Mouse (Mus musculus) layer of hippocampus, postnatal 14 days (tissue): Measurements from ENCODE around the gene Mtmr14. TPM values are rescaled to one million over a fixed set of nuclear protein-coding genes. Genes with fewer than 3 reads are reported as not detected.

Experiments used
- DNase-seq, 2 experiments: peaks; one replicate each; pipeline ENCODE4 v3.0.0; 2021 to 2022; ENCODE audit warnings: low spot score in 2 of 2, mixed read lengths in 1 of 2
- long read RNA-seq, 2 experiments: library from polyadenylated mRNA; stranded (forward); transcript quantifications; one replicate each; pipeline ENCODE4 v2.0.0; 2021
- total RNA-seq, 2 experiments: library from RNA; stranded (reverse); gene quantifications; 2 replicates each; pipeline ENCODE4 v1.2.3; 2021

Gene Mtmr14
- total RNA-seq = 10 to 100 TPM; 17.6 to 19.0 TPM
- long read RNA-seq, experiment 1, transcript Mtmr14-201 (19 exons, 2,676 nt) = major isoform, 11 of 34 reads
- long read RNA-seq, experiment 1, partial matches to known transcripts = 2 of 34 reads
- long read RNA-seq, experiment 1, other reads (novel, unspliced or antisense) = 21 of 34 reads
- long read RNA-seq, experiment 2, transcript Mtmr14-201 (19 exons, 2,676 nt) = major isoform, 16 of 40 reads
- long read RNA-seq, experiment 2, partial matches to known transcripts = 2 of 40 reads
- long read RNA-seq, experiment 2, other reads (novel, unspliced or antisense) = 22 of 40 reads

GRCm38 (mm10) chr6:113237542-113238270 lies at the start of gene Mtmr14:
Mtmr14 (plus strand) TSS chr6:113237843.
- peak; percentile 98 for DNase-seq

DNA sequence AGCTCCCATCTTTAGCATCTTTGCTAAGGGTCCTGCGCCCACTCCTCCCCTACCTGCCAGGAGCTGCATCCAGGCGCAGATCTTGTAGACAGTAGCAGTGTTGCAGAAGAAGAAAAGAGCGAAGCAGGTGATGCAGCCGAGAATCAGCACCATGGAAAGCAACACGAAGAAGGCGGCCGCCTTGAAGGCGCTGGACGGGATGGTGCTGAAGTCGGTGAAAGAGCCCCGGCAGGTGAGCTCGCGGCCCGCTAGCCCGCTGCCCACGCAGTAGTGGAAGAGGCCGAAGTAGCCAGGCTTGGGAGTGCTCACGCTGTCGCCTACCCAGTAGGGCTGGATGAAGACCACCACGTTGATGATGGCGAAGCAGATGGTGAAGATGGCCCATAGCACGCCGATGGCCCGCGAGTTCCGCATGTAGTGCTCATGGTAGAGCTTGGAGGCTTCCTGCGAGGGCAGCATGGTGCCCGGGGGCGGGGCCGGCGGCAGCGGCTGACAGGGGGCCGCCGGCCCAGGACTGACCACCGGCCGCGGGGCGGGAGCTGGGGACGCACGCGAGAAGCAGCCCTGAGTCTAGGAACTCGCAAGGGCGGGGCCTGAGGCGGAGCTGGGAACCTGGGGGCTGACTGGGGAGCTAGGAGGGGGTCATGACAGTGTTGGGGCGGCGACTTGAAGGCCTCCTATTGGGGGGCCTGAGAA lies 43.7 kb upstream of the Mtmr14 start:
- peak in 1 of 2 experiments; percentile 16 for DNase-seq

GRCm38 (mm10) chr6:113194517-113194840 lies 43.2 kb upstream of the Mtmr14 start:
- DNase-seq = no peak

DNA sequence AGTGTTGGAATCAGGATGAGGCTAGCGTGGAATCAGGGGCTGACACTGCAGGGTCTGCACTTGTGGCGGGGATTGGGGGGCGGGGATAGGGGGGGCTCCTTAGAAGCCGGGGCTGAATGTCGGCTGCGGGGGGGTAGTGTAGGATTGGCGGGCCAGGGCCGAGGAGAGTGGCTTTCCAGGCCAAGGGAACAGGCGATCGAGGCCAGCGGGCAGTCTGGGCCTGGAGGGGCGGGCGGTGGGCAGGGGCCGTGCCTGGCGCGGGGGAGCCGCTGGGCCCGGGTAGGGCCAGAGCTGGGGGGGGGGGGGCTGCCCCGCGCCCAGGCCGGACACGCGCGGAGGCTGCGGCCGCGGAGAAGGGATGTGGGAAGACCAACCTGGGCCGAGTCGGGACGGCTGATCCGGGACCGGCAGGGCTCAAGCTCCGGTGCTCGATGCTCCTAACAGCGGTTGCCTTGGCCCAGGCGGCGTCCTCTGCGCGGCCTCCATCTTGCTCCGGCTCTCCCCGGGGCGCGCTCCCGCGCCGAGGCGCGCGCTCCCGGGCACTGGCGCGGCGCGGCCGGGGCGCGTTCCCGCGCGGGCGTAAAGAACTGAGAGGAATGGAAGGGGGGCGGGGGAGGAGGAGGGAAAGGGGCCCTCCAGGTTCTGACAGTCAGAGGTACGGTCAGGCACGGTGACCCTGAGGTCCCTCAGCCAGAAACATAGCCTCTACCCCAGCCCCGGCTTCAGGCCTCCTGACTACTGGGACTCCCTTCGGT lies 42.6 kb upstream of the Mtmr14 start, which contains the start of gene Lhfpl4:
Gene Lhfpl4, minus strand, starts transcription at position 544 of the 755 bp plus-strand sequence.
- DNase-seq = peak; percentile 60 to 64

GRCm38 (mm10) chr6:113195596-113195992 lies 42.0 kb upstream of the Mtmr14 start:
- DNase-seq = peak in 1 of 2 experiments; percentile 37

DNA sequence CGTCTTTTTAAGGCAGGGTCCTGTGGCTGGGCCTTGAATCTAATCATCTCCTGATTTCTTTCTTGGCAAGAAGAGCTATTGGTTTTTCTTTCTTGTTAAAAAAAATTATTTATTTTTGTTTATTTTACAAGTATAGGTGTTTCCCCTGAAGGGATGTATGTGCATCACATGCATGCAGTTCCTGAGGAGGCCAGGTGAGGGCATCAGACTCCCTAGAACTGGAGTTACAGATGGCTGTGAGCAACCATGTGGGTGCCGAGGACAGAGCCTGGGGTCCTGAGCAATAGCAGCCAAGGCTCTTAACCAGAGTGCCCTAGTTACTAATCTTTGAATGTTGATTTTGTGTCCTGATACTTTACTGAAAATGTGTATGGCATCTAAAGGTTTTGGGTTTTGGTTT lies 21.4 kb upstream of the Mtmr14 start:
- no peak for DNase-seq

- no peak for DNase-seq
Measured at GRCm38 (mm10) chr6:113225798-113226197, 11.8 kb upstream of the Mtmr14 start.

DNA sequence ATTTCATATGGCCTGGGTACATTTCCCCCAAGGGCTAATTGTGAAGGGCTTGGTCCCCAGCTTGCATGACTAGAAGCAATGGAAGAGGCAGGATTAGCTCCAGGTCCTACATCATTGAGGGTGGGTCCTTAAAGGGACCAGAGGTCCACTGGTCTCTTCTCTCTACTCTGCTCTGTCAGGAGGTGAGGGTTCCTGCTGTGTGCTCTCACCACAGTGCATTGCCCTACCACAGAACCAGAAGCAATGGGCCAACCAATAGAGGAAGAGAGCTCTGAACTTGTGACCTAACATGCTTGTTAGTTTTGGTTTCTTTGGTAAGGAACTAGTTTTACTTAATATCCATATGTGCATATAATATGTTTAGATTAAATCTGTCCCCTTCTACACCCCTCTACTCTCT lies 10.9 kb upstream of the Mtmr14 start:
- DNase-seq = no peak

GRCm38 (mm10) chr6:113235141-113235540 lies 2.5 kb upstream of the Mtmr14 start:
- DNase-seq = no peak

DNA sequence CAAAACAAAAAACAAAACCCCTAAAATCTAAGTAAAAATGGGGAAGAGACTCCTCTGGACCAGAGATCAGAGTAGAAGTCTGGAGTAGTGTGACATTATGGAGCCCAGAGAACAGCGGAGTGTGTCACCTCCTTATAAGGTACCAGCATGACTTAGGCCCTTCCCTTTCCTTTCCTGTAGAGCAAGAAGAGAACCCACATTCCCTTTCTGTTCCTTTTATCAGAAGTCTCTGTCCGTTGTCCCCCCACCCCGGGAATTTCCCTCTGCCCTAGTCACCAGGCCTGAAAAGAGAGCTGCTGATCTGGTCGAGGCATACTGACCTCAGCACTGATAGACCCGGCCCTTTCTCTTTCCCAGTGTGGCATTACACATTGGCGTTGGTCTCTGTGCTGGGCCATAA lies 799 bp downstream of the Mtmr14 start:
- DNase-seq = no peak

DNA sequence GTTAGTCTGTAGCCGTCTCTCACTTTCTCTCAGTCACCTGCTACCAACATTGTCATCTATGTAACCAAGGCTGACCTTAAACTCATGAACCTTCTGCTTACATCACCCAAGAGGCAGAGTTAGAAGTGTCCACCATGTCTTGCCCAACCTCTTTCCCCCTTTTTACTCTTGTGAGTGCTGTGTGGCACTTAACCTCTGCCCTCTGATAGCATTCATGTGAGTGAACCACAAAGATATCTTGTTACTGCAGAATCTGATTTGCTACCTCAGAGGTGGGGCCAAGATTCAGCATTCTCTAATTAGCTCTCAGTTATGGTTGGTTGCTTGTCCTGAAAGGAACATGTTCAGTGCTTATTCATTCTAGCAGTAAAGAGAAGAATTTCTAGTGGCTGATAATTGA lies 5.1 kb downstream of the Mtmr14 start:
- no peak for DNase-seq

GRCm38 (mm10) chr6:113245585-113245984 lies 7.9 kb downstream of the Mtmr14 start:
- DNase-seq = no peak

DNA sequence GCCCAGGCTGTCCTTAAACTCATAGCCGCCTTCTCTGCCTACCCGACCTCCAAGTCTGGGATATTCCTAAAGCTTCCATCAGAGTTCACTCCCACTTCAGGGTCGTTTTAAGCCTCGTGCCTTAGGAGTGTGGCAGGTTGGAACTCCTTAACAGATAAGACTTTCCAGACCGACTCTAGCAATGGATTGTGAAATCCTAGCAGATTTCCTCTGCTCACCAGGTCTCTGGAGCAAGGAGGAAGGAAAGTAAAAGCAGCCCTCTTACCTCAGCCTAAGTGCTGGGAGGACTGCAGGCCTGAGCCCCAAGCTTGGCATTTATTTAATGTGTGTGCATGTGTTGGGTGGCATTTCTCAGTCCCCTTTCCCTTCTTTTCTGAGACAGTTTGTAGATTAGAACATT lies 13.1 kb downstream of the Mtmr14 start:
- no peak for DNase-seq

DNA sequence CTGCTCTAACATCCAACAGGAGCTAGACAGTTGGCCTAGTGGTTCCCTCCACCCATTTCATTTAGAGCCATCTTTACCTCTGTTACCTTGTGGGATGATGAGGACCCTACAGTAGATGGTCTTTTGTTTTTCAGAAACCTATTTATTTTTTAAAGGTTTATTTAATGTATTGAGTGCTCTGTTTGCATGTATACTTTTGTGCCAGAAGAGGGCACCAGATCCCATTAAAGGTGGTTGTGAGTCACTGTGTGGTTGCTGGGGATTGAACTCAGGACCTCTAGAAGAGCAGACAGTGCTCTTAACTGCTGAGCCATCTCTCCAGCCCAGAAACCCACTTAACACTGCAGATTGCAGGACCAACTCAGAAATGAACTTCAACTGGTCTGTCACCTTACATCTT lies 14.3 kb downstream of the Mtmr14 start:
- no peak for DNase-seq

DNA sequence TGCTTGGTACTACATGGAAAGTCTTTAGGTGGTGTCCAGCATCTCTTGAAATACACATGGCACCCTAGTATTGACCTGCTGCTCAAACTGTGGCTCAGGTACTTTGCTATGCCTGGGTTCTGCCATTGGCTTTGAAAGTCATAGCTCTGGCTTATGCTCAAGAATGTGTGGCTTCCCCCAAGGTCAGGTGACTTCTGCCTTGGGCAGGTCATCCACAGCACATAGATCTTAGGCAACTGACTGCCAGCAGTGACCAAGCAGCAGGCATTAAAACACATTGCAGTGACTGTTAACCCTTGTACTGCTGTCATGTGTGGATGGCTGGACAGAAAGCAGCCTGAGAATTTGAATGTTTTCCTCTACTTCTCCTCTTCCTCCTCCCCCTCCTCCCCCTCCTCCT lies 17.3 kb downstream of the Mtmr14 start:
- DNase-seq = no peak

DNA sequence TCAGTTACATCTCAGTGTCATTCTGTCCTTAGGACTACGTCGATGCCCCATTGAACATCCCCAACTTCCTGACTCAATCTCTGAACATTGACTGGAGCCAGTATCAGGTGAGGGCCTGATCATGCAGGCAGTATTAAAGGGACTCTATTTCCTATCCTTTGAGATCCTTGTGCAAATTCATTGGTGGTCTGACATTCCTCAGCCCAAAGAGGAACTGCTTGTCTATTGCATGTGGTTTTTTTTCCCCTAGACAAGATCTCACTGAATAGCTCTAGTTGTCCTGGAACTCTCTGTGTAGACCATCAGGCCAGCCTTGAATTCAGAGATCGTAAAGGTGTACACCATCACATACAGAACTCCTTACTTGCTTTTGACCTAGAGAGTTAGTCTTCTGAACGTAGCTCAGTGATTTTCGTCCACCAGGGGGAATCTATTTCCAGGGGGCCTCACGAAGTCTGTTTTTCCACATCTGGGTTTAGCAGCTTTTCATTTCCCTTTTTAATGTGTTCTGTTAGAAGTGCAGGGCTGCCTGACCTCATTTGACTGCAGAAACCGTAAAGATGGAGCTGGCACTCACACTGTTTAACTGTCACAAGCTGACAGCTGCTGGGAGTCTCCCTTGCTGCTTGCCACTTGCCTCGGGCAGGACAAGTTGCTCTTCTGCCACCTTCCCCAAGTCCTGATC lies 23.7 kb downstream of the Mtmr14 start:
- DNase-seq = no peak

DNA sequence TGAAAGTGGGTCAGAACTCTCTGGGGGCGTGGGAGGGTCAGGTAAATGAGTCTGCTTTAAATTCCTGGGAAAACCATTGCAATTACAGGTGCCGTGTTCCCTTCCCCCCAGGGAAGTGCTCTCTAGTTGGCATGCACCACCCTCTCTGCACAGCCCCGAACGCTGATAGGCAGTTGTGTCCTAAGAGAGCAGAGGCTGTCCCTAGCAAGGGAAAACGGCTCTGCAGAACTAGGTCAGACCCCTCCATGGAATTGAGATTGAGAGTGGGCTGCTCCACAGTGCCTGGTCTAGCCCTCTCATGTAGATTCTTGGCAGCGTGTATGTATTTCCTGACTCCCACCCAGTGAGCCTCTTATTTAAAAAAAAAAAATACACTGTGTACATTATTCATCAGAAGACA lies 25.9 kb downstream of the Mtmr14 start:
- DNase-seq = no peak

- DNase-seq = no peak
Measured at GRCm38 (mm10) chr6:113264429-113264828, 26.8 kb downstream of the Mtmr14 start.

DNA sequence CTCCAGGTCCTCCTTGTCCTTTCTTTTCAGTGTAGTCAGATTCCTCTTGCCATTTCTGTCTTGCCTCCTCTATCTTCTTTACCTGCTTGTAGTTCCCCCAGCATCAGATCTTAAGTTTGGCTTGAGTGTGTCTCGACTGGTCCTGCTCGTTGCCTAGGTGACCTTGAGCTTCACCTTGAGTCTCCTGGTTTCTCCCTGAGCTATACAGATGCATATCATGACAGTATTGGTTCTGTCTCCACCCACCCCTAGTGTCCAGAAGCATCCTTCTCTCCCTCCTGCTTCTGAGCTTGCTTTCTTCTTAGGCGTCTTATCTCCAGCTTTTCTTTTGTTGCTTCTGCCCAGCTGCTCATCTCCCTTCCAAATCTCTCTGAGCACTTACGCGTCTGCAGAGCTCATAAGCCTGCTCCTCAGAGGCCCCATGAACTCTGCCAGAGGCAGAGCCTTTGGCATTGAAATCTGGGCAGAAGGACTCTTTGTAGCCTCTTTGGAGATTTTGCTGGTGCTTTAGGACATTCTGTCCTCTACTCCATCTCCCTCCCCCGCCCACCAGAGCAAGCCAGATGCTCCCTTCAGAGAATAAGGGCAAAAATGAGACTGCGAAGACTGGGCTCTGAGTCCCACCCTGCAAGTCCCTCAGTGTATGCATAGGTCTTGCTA lies 29.5 kb downstream of the Mtmr14 start:
- DNase-seq = no peak

DNA sequence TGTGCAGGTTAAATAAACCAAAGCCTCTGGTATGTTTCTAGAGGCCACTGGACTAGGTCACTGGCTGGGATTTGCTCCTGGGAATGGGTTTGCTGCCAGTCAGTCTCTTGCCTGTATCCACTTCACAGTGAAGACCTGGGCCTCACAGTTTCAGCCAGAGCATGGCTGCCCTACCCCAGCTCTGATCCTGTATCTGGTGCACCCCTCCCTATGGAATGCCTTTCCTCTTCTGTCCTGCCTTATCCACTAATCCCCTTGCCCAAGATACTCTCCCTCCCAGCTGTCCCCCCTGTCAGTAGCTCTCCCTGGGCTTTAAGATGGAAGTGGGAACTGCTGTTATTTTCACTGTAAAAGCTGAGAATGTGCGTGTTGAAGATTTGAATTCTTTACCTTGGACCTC lies 30.3 kb downstream of the Mtmr14 start:
- DNase-seq = no peak
